Comparison of ENCODE assay signal across 9 mouse cellular contexts in the genomic region with DNA sequence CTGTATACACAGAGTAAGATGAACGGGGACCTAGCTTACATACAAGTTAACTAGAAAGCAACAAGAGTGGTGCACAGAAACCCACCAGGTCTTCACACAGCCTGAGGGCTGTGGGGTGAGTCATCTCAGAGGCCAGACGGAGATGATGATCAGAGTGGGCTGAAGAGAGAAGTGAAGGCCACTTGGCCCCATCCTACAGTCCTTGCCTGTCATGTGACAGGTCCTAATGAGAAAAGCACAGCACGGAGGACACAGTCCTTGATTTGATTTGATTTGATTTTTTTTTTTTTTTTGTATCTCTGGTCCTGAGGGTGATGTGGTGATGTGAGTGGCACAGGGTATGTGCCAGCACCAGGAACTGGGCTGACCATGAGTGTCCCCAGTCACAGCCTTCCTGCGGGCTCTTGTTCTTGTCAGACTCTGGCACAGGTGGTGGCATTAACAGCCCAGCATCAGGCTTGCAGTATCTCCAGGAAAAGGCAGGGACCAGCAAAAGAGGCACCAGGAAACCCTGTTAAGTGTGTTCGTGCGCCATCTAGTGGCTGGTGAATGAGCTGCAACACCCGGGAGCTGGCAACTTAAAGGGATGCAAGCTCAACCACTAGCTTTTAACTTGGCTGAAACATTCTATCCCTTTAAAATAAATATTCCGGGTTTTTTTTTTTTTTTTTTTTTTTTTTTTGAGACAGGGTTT. TPM values are rescaled to one million over a fixed set of nuclear protein-coding genes. Genes with fewer than 3 reads are reported as not detected.
DNase-seq lines count a peak whose midpoint lies in the region; ATAC-seq and TF ChIP-seq lines count a peak whose summit lies in the region.
"Had no signal": no experiment of that assay in that cellular context is flagged by ENCODE, and none has a peak within 500 bp of the region (broad histone marks: within the 10 kb centered on the region; RNA-seq: fewer than 3 reads in every experiment).

No protein-coding gene starts in this region.

- H3K9ac ChIP-seq in lung, postnatal 0 days (replicated peaks; ENCODE audit: low read depth): no peak overlapping the region
- H3K9ac ChIP-seq: liver, embryonic 15.5 days had no signal

- H3K27me3 ChIP-seq in lung, postnatal 0 days (replicated peaks; ENCODE audit: insufficient read depth, low read length): no peaks in the 10 kb centered on the region
- H3K27me3 ChIP-seq: liver, embryonic 15.5 days had no signal

- TF ChIP-seq CTCF in brain, embryonic 14.5 days (IDR thresholded peaks at IDR 0.05; ENCODE audit: borderline replicate concordance, extremely low read depth, insufficient read depth, insufficient read length): peak; percentile 99
- TF ChIP-seq CTCF in lung, postnatal 0 days (IDR thresholded peaks at IDR 0.05): peak; percentile 93

- no peaks in the 10 kb centered on the region for H3K36me3 ChIP-seq in lung, postnatal 0 days (ENCODE audit: insufficient read depth, low read length)

- H3K4me3 ChIP-seq in lung, postnatal 0 days (ENCODE audit: low read depth, low read length): no peak overlapping the region
- H3K4me3 ChIP-seq: liver, embryonic 15.5 days had no signal

- no peaks in the 10 kb centered on the region for H3K9me3 ChIP-seq in lung, postnatal 0 days (ENCODE audit: low read length)
- H3K9me3 ChIP-seq: liver, embryonic 15.5 days had no signal

- DNase-seq in ES-CJ7 (ENCODE audit: low read depth, low spot score): peak; percentile 89
- peak; percentile 92 for DNase-seq in brain, embryonic 14.5 days (ENCODE audit: low read depth)
- peak; percentile 79 for DNase-seq in fibroblast of lung, adult 2 months (ENCODE audit: low read depth)
- DNase-seq in heart, postnatal 14 days: peak; percentile 89 to 94
- DNase-seq in layer of hippocampus, adult 18-20 months (ENCODE audit: low spot score in 2 of 2): peak; percentile 86 to 97
- DNase-seq in lung, postnatal 0 days (ENCODE audit: low spot score): peak; percentile 94
- peak; percentile 89 for DNase-seq in retina, postnatal 1 day
- peak; percentile 91 for DNase-seq in thymus, postnatal 4 days

- peak; percentile 60 for ATAC-seq in lung, postnatal 0 days

- 36% methylated on average over 8 of the region's 8 CpGs for WGBS in lung, postnatal 0 days

- no peak for TF ChIP-seq EP300 in lung, postnatal 0 days (IDR thresholded peaks at IDR 0.05)

- intact Hi-C loops in heart, postnatal 14 days (cut with DNase I): loop anchor here (2.0 kb wide), 1 partner anchor 140 kb away; no protein-coding TSS in a partner anchor

- H3K4me1 ChIP-seq in lung, postnatal 0 days (ENCODE audit: insufficient read depth, low read depth, low read length): peaks cover 1% of the 10 kb centered on the region; the same call in 1 of the 2 replicates

- no peak for TF ChIP-seq POLR2A in brain, embryonic 14.5 days (IDR thresholded peaks at IDR 0.05; ENCODE audit: borderline replicate concordance, extremely low read depth, insufficient read depth, insufficient read length, poor library complexity, severe bottlenecking)

- H3K4me2 ChIP-seq in lung, postnatal 0 days (replicated peaks; ENCODE audit: low read depth, low read length): no peak overlapping the region
- H3K4me2 ChIP-seq: liver, embryonic 15.5 days had no signal

- no peak overlapping the region for H3K27ac ChIP-seq in lung, postnatal 0 days (ENCODE audit: low read length)
- H3K27ac ChIP-seq: liver, embryonic 15.5 days had no signal

RNA-seq across cellular contexts. Expression of a gene that starts 11.8 kb away (rescaled TPM):
- polyA plus RNA-seq in brain, embryonic 14.5 days (2012; rRNA removed): 163 and 168 TPM in 2 replicates
- 100 to 1,000 TPM; 234 to 248 TPM for total RNA-seq in heart, postnatal 14 days (2021)
- 100 to 1,000 TPM; 134 to 140 TPM for total RNA-seq in layer of hippocampus, adult 18-20 months (2021)
- 121 and 122 TPM in 2 replicates for polyA plus RNA-seq in lung, postnatal 0 days (2015; fragmentation: Nextera tagmentation; extraction: Ambion mirVana)

RNA-seq across cellular contexts. Expression of a gene that starts 39.5 kb away (rescaled TPM):
- 18.0 and 23.7 TPM in 2 replicates for polyA plus RNA-seq in brain, embryonic 14.5 days (2012; rRNA removed)
- under 1 TPM; 0.41 to 0.59 TPM for total RNA-seq in heart, postnatal 14 days (2021)
- 1 to 10 TPM; 9.6 to 9.8 TPM for total RNA-seq in layer of hippocampus, adult 18-20 months (2021)
- polyA plus RNA-seq in lung, postnatal 0 days (2015; fragmentation: Nextera tagmentation; extraction: Ambion mirVana): 0.21 and 0.24 TPM in 2 replicates

RNA-seq across cellular contexts. Expression of a gene that starts 53.6 kb away (rescaled TPM):
- 202 and 208 TPM in 2 replicates for polyA plus RNA-seq in brain, embryonic 14.5 days (2012; rRNA removed)
- total RNA-seq in heart, postnatal 14 days (2021): 10 to 100 TPM; 72.3 to 75.6 TPM
- total RNA-seq in layer of hippocampus, adult 18-20 months (2021): 100 to 1,000 TPM in 1 of 2 experiments, 10 to 100 TPM in 1; 94.5 to 103 TPM
- 82.4 and 95.8 TPM in 2 replicates for polyA plus RNA-seq in lung, postnatal 0 days (2015; fragmentation: Nextera tagmentation; extraction: Ambion mirVana)

Comparison
In these comparisons a context has a peak if more than half of its experiments do, and no peak if none do; other contexts are left out.
1. RNA of a gene that starts 39.5 kb away (total RNA-seq): 9.6 to 9.8 TPM in layer of hippocampus, adult 18-20 months; 0.41 to 0.59 TPM in heart, postnatal 14 days; every median in the first group is over 4 times any median in the second.
2. Peak in every context shown above with its lines, with median percentiles within 50 percentile points of each other: DNase-seq.